Mouse (Mus musculus) ES-E14 (cell line): ENCODE measurements around the gene Ldb3.

Experiments
- CHD2 ChIP-seq: IDR thresholded peaks from 2 replicates; pipeline ENCODE4 v1.6.1; 2014; ENCODE audit warnings: mild to moderate bottlenecking, low read depth, low read length, inconsistent platforms
- HCFC1 ChIP-seq: IDR thresholded peaks from 2 replicates; pipeline ENCODE4 v1.6.1; 2012; ENCODE audit warnings: low read length, inconsistent platforms, borderline replicate concordance; ENCODE audit not compliant: insufficient read depth
- MAFK ChIP-seq: IDR thresholded peaks from 2 replicates; pipeline ENCODE4 v1.6.1; 2014; ENCODE audit warnings: mild to moderate bottlenecking, low read depth, low read length, inconsistent platforms; ENCODE audit not compliant: insufficient read depth
- ZC3H11A ChIP-seq: IDR thresholded peaks from 2 replicates; pipeline ENCODE4 v1.6.1; 2012; ENCODE audit warnings: low read depth, mild to moderate bottlenecking, inconsistent platforms, low read length, borderline replicate concordance
- ZNF384 ChIP-seq: IDR thresholded peaks from 2 replicates; pipeline ENCODE4 v1.6.1; 2012; ENCODE audit warnings: low read depth, low read length, inconsistent platforms

DNA sequence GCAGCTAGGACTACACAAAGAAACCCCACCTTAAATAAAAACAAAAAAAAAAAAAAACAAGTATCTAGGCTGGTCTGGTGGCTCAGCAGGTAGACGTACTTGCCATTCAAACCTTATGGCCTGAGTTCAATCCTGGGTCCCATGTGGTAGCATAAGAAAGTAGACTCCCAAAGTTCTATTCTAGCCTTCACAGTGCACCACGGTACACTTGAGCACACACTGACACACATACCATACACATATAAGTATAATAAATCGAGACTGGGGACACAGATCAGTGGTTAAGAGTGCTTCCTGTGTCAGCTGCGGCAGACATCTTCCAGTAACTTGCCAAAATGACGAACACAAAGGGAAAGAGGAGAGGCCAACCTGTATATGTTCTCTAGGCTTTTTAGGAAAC is 72.6 kb downstream of the Ldb3 start:
- TF ChIP-seq HCFC1 (no peak), ZC3H11A (no peak), MAFK (no peak), CHD2 (no peak), ZNF384 (no peak)
